Mouse (Mus musculus) heart, adult 2 months (tissue): Measurements from ENCODE around the gene Cplx1. TPM values are rescaled to one million over a fixed set of nuclear protein-coding genes. Genes with fewer than 3 reads are reported as not detected.

Experiments
- DNase-seq, 2 experiments: peaks; one replicate each; pipeline ENCODE4 v3.0.0; 2021
- H3K27ac ChIP-seq: fragments of 200-600 bp; 2 replicates; pipeline ENCODE4 v1.8.1; 2022
- H3K27me3 ChIP-seq: fragments of 200-500 bp; 2 replicates; pipeline ENCODE4 v1.6.1; 2012; ENCODE audit warnings: mild to moderate bottlenecking, low read length, inconsistent platforms, mixed read lengths; ENCODE audit not compliant: control insufficient read depth, insufficient read depth
- H3K36me3 ChIP-seq: fragments of 200-500 bp; 2 replicates; pipeline ENCODE4 v1.6.1; 2012; ENCODE audit warnings: low read length, inconsistent platforms; ENCODE audit not compliant: control insufficient read depth, insufficient read depth
- H3K4me1 ChIP-seq: fragments of 200-500 bp; 2 replicates; pipeline ENCODE4 v1.6.1; 2011; ENCODE audit warnings: low read length; ENCODE audit not compliant: control insufficient read depth, insufficient read depth
- H3K4me3 ChIP-seq: fragments of 200-600 bp; 2 replicates; pipeline ENCODE4 v1.8.1; 2022
- H3K79me2 ChIP-seq: fragments of 200-500 bp; replicated peaks from 2 replicates; pipeline ENCODE4 v1.6.1; 2012; ENCODE audit warnings: mild to moderate bottlenecking, inconsistent platforms, low read length, moderate library complexity, mixed read lengths; ENCODE audit not compliant: control insufficient read depth, insufficient read depth
- H3K9ac ChIP-seq: fragments of 200-500 bp; 2 replicates; pipeline ENCODE4 v1.6.1; 2012; ENCODE audit warnings: low read depth, mild to moderate bottlenecking, control low read depth, inconsistent platforms, low read length, mixed read lengths
- CTCF ChIP-seq: fragments of 200-600 bp; IDR thresholded peaks from 2 replicates; pipeline ENCODE4 v1.8.1; 2022; ENCODE audit warnings: antibody characterized with exemption, mild to moderate bottlenecking, moderate library complexity
- EP300 ChIP-seq: fragments of 200-500 bp; IDR thresholded peaks from 2 replicates; pipeline ENCODE4 v1.6.1; 2011; ENCODE audit warnings: low read depth, low read length, control low read depth; ENCODE audit not compliant: insufficient read depth
- POLR2A ChIP-seq: fragments of 200-500 bp; IDR thresholded peaks from 2 replicates; pipeline ENCODE4 v1.6.1; 2011; ENCODE audit warnings: mild to moderate bottlenecking, low read depth, low read length, control low read depth; ENCODE audit not compliant: insufficient read depth
- WGBS: fragments of 180-500 bp; shearing (Covaris S2); methylation state at CpG from one replicate; pipeline ENCODE4 v1.1.7; 2018; 5-methylcytosine and 5-hydroxymethylcytosine counted together
- intact Hi-C: fragments of 180-260 bp; cut with DNase I; formaldehyde crosslinking; loops from one replicate; pipeline ENCODE4 v1.15.1; 2025
- long read RNA-seq: library from polyadenylated mRNA; stranded (forward); transcript quantifications from one replicate; pipeline ENCODE4 v2.0.0, GENCODE M21; 2021
- polyA plus RNA-seq: library from polyadenylated mRNA; depleted of rRNA; stranded (reverse); fragments of >200 nt; gene quantifications from 2 replicates; pipeline ENCODE4 v1.2.3, GENCODE M21; 2012; rRNA removed
- total RNA-seq, 2 experiments: library from RNA; stranded (reverse); gene quantifications; 2 replicates each; pipeline ENCODE4 v1.2.3; 2021

Gene Cplx1
- under 1 TPM in 1 of 2 experiments, not detected in 1; 0.36 TPM for total RNA-seq
- 0.45 and 0.88 TPM in 2 replicates for polyA plus RNA-seq
- long read RNA-seq, result 0 reads

DNA sequence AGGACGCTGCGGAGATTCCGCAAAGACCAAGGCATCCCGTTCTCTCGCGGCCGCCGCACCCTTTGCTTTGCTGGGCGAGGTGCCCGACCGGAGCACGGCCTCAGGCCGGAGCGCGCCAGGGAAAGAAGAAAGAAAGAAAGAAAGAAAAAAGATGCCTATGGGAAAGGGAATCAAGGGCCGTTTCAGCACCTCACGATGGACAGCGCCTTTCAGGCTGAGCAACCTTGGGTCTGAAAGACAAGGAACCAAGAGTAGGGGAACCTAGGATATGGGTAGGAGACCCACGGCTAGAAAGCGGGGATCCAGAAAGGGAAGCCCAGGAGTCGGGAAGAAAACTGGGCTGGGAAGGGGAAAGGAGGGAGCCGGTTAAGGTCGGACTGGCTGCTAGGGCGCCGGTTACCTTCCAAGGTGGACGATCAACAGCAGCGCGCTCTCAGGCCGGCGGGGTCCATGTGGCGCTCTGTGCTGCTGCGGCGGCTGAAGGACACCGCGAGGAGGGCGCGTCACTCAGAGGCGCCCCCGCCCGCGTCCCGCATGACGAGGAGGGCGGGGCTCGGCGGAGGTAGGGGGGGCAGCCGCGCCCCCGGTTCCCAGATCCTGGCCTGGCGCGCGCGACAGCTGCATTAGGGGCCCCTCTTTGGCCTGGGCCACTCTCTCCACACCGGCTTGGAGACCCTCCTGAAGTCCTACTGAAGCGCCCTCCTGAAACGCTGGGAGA is at the start of gene Cplx1:
Gene Cplx1, minus strand, starts transcription at position 536 of the 718 bp plus-strand sequence.
- Histone ChIP-seq H3K4me1 (no peaks in the 10 kb centered on the region), H3K4me3 (no peak within 1 kb of the TSS), H3K27me3 (peaks cover 14% of the 10 kb centered on the region; the same call in 1 of the 2 replicates), H3K9ac (no peak within 1 kb of the TSS), H3K36me3 (no peaks in the 10 kb centered on the region), H3K27ac (no peak within 1 kb of the TSS), H3K79me2 (no peaks in the 10 kb centered on the region)
- DNase-seq, result peak; percentile 8 to 51
- no peak for TF ChIP-seq POLR2A
- TF ChIP-seq CTCF, result no peak
- WGBS, result 2% methylated on average over 55 of the region's 56 CpGs
- intact Hi-C loops, result no loop called here

DNA sequence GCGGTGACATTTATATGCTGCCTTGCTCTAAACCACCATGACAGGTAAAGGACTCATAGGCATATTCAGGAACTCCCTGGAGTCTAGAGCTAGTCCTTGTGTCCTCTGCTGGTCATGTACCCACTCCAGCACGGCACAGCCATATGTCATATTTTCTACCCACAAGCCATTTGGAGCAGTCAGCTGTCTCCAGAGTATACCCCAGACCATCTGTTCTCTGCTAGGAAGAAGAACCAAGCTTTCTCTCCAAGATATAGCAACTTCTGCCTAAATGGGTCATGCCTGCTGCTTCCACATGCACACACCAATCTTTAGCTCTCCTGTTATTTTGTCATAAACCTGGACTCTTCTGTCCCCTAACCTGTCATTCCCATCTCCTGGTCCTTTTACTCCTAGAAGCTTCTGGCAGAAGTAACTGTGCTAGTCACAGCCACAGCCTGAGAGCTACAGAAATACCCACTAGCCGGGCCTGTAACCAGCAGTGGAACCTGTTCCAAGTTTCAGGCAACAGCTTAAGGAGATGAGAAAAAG is 31.6 kb upstream of the Cplx1 start:
- Histone ChIP-seq H3K4me1 (no peaks in the 10 kb centered on the region), H3K36me3 (no peaks in the 10 kb centered on the region; the same call in 1 of the 2 replicates), H3K9ac (no peak overlapping the region), H3K79me2 (no peaks in the 10 kb centered on the region), H3K27me3 (no peaks in the 10 kb centered on the region), H3K27ac (no peak overlapping the region), H3K4me3 (no peak overlapping the region)
- no peak for DNase-seq
- intact Hi-C loops, result no loop called here
- no peak for TF ChIP-seq EP300
- WGBS, result 90% methylated on average over 3 of the region's 3 CpGs

DNA sequence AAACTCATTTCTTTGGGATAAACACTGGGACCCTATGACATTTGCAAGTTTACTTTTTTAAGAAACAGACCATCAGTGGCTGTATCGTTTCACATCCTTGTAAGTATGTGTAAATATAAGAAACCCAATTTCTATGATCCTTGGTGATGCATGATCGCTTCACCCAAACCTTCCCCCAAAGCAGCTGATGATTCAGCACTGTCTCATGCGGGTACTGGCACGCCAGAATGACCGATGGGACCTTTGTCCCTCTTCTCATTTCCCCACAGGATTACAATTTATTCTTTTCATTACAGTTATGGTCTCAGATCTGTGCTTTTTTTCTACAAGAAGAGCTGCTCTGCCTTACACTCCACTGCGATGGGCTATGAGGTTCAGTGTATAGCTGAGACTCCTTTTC is 23.2 kb upstream of the Cplx1 start:
- peaks cover 2% of the 10 kb centered on the region; the same call in 1 of the 2 replicates for H3K36me3 ChIP-seq
- no peaks in the 10 kb centered on the region for H3K4me1 ChIP-seq
- no peak overlapping the region for H3K9ac ChIP-seq
- no peak overlapping the region for H3K4me3 ChIP-seq
- H3K27me3 ChIP-seq, result no peaks in the 10 kb centered on the region
- TF ChIP-seq POLR2A, result no peak
- no peak for TF ChIP-seq CTCF
- no peak for TF ChIP-seq EP300
- 95% methylated on average over 6 of the region's 6 CpGs for WGBS
- DNase-seq, result no peak
- intact Hi-C loops, result no loop called here
- H3K79me2 ChIP-seq, result no peaks in the 10 kb centered on the region
- H3K27ac ChIP-seq, result no peak overlapping the region

DNA sequence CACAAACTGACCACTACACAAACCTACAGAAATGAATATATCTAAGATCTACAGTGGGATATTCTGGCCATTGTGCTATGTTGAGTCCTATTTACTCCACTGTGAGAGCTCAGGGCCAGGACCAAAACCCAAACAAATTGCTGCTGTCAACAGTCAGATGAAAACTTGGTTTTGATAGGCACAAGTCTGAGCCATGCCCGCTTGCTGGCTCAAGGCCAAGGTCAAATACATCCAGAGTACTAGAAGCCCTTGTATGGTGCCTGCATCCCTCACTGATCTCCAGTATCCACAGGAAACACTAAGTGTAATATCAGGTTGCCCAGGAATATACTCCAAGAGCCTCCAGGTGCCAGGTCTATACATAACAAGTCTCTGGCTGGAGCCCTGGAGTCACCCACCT is 21.2 kb upstream of the Cplx1 start:
- H3K4me1 ChIP-seq, result no peaks in the 10 kb centered on the region
- TF ChIP-seq EP300 (no peak), CTCF (no peak), POLR2A (no peak)
- intact Hi-C loops, result no loop called here
- DNase-seq, result no peak
- WGBS, result 72% methylated on average over 1 of the region's 1 CpGs
- peaks cover 2% of the 10 kb centered on the region; the same call in 1 of the 2 replicates for H3K36me3 ChIP-seq
- H3K27me3 ChIP-seq, result no peaks in the 10 kb centered on the region
- no peak overlapping the region for H3K27ac ChIP-seq
- H3K79me2 ChIP-seq, result no peaks in the 10 kb centered on the region
- no peak overlapping the region for H3K9ac ChIP-seq
- no peak overlapping the region for H3K4me3 ChIP-seq

DNA sequence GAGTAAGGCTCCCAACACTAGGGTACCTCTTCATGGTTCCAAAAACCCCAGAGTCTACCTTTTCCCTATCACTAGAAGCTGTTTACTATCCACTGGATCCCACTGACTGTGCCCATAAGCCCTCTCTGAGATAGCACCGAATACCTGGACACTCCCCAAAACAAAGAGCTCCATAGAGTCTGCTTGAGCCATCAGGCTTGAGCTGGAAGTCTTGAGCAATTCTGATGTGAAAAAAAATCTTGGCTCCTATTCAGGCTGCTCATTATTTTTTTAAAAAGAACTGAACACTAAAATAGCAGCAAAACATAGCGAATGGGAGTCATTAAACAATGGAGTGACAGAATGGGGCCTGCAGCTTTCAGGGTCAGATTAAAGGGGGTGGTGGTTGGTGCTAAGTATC is 17.3 kb upstream of the Cplx1 start:
- no peaks in the 10 kb centered on the region for H3K4me1 ChIP-seq
- intact Hi-C loops, result no loop called here
- no peak overlapping the region for H3K9ac ChIP-seq
- DNase-seq, result no peak
- H3K27me3 ChIP-seq, result no peaks in the 10 kb centered on the region
- no peaks in the 10 kb centered on the region; the same call in 1 of the 2 replicates for H3K36me3 ChIP-seq
- WGBS, result 70% methylated on average over 2 of the region's 2 CpGs
- TF ChIP-seq POLR2A (no peak), EP300 (no peak), CTCF (no peak)
- no peaks in the 10 kb centered on the region for H3K79me2 ChIP-seq
- no peak overlapping the region for H3K4me3 ChIP-seq
- no peak overlapping the region for H3K27ac ChIP-seq

DNA sequence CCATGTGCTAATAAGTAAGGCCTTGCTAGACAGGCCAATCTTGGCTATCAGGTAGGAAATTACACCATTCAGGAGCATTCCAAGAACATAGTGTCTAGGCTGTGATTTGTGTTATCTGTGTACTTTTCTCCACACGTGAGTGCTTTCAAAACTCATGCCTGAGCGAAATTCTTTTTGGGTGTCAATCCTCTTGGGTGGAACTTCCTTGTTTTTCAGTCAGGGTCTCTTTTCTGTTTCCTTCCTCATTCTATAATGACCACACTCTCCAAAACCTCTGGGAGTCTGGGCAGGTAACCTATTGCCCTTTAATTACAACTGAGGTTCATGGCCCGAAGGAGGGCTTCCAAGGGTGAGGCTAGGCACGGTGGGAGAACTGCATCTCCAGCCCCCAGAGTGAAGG is 16.7 kb upstream of the Cplx1 start:
- Histone ChIP-seq H3K79me2 (no peaks in the 10 kb centered on the region), H3K27ac (no peak overlapping the region), H3K9ac (no peak overlapping the region), H3K27me3 (no peaks in the 10 kb centered on the region), H3K36me3 (no peaks in the 10 kb centered on the region; the same call in 1 of the 2 replicates), H3K4me3 (no peak overlapping the region), H3K4me1 (no peaks in the 10 kb centered on the region)
- 84% methylated on average over 4 of the region's 4 CpGs for WGBS
- TF ChIP-seq EP300 (no peak), POLR2A (no peak), CTCF (no peak)
- no peak for DNase-seq
- intact Hi-C loops, result no loop called here
